ENCODE assay signal across 8 mouse cellular contexts in the genomic region with DNA sequence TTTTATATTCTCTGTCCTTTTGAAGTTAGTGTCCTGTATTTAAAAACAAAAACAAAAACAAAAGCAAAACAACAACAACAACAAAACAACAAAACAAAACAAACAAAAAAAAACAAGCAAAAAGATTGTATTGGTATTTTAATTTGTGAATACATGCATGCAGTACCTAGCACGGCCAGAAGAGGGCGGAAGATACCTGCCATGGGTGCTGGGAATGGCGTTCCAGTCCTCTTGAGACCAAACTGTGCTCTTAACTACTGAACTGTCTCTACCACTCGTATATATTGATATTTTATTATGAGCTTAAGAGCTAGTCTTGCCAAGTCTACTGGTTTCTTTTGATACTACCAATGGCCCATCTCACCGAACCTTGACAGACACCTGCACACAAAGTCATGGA. TPM values are rescaled to one million over a fixed set of nuclear protein-coding genes. Genes with fewer than 3 reads are reported as not detected.
DNase-seq lines count a peak whose midpoint lies in the region; ATAC-seq and TF ChIP-seq lines count a peak whose summit lies in the region.

No protein-coding gene starts in this region.

- H3K36me3 ChIP-seq in hindbrain, embryonic 10.5 days, result no peaks in the 10 kb centered on the region
- no peaks in the 10 kb centered on the region for H3K36me3 ChIP-seq in hindbrain, embryonic 13.5 days
- no peaks in the 10 kb centered on the region for H3K36me3 ChIP-seq in thymus, adult 2 months (ENCODE audit: control insufficient read depth, insufficient read depth, low read length)

- H3K9ac ChIP-seq in hindbrain, embryonic 13.5 days, result no peak overlapping the region

- H3K27ac ChIP-seq in hindbrain, embryonic 10.5 days, result no peak overlapping the region
- H3K27ac ChIP-seq in hindbrain, embryonic 13.5 days, result no peak overlapping the region
- H3K27ac ChIP-seq in thymus, adult 2 months (ENCODE audit: control insufficient read depth, insufficient read depth, low read length), result no peak overlapping the region

- WGBS in hindbrain, embryonic 10.5 days, result 22% methylated on average over 5 of the region's 5 CpGs
- WGBS in hindbrain, embryonic 13.5 days, result 25% methylated on average over 5 of the region's 5 CpGs
- WGBS in thymus, adult 2 months, result 24% methylated on average over 5 of the region's 5 CpGs

- no peak for ATAC-seq in hindbrain, embryonic 13.5 days (ENCODE audit: low FRiP score)

- no peaks in the 10 kb centered on the region for H3K9me3 ChIP-seq in hindbrain, embryonic 10.5 days
- H3K9me3 ChIP-seq in hindbrain, embryonic 13.5 days, result no peaks in the 10 kb centered on the region

- no peak overlapping the region for H3K4me2 ChIP-seq in hindbrain, embryonic 13.5 days

- no peak for TF ChIP-seq POLR2A in thymus, adult 2 months (IDR thresholded peaks at IDR 0.05; ENCODE audit: control insufficient read depth, extremely low read depth, insufficient read depth, low read length, poor library complexity)

- H3K27me3 ChIP-seq in hindbrain, embryonic 10.5 days (ENCODE audit: insufficient read depth, poor library complexity, severe bottlenecking), result no peaks in the 10 kb centered on the region
- no peaks in the 10 kb centered on the region for H3K27me3 ChIP-seq in hindbrain, embryonic 13.5 days
- H3K27me3 ChIP-seq in thymus, adult 2 months (ENCODE audit: control insufficient read depth, insufficient read depth, low read length), result no peaks in the 10 kb centered on the region

- H3K4me3 ChIP-seq in hindbrain, embryonic 10.5 days, result no peak overlapping the region
- H3K4me3 ChIP-seq in hindbrain, embryonic 13.5 days, result no peak overlapping the region
- H3K4me3 ChIP-seq in thymus, adult 2 months (ENCODE audit: control insufficient read depth, insufficient read depth, low read length), result no peak overlapping the region

- no peak for TF ChIP-seq CTCF in thymus, adult 2 months (IDR thresholded peaks at IDR 0.05; ENCODE audit: borderline replicate concordance, control insufficient read depth, extremely low read depth, insufficient read depth, low read length, poor library complexity)

- no peaks in the 10 kb centered on the region for H3K4me1 ChIP-seq in hindbrain, embryonic 10.5 days (replicated peaks)
- H3K4me1 ChIP-seq in hindbrain, embryonic 13.5 days (replicated peaks), result 0 out of 2 replicates have a peak, but pooled peaks cover 2% of the 10 kb centered on the region
- no peaks in the 10 kb centered on the region for H3K4me1 ChIP-seq in thymus, adult 2 months (replicated peaks; ENCODE audit: control insufficient read depth, insufficient read depth, low read length)

- DNase-seq in hindbrain, embryonic 10.5 days (ENCODE audit: low spot score), result peak; percentile 53
- peak; percentile 30 for DNase-seq in thymus, postnatal 25 days
- no peak for DNase-seq in thymus, adult 2 months
- DNase-seq in embryo, embryonic 10 days (ENCODE audit: low spot score), result peak; percentile 70
- DNase-seq in mesoderm, embryonic 11.5 days (ENCODE audit: low read depth, low spot score), result peak; percentile 54
- DNase-seq in left cerebral cortex, postnatal 36 days (ENCODE audit: low spot score in 2 of 2), result no peak
- no peak for DNase-seq in right cerebral cortex, postnatal 14 days

- intact Hi-C loops in left cerebral cortex, postnatal 36 days (cut with DNase I), result loop anchor here (2.0 to 5.0 kb wide), 2 partner anchors 59 to 102 kb away; a partner anchor contains a TSS

RNA-seq across cellular contexts. Expression of a gene that starts 18.6 kb away (rescaled TPM):
- 4.8 TPM in 2 replicates for polyA plus RNA-seq in hindbrain, embryonic 10.5 days (2016; fragmentation: Nextera tagmentation; extraction: Ambion mirVana)
- polyA plus RNA-seq in hindbrain, embryonic 13.5 days (2015; fragmentation: Nextera tagmentation; extraction: Ambion mirVana), result 6.2 and 6.6 TPM in 2 replicates
- polyA plus RNA-seq in thymus, adult 2 months (2012; rRNA removed), result 22.2 and 32.2 TPM in 2 replicates
- 10 to 100 TPM; 40.2 to 43.4 TPM for total RNA-seq in left cerebral cortex, postnatal 36 days (2021)

RNA-seq across cellular contexts. Expression of a gene that starts 19.5 kb away (rescaled TPM):
- 98.7 and 141 TPM in 2 replicates for polyA plus RNA-seq in hindbrain, embryonic 10.5 days (2016; fragmentation: Nextera tagmentation; extraction: Ambion mirVana)
- 75.2 and 77.6 TPM in 2 replicates for polyA plus RNA-seq in hindbrain, embryonic 13.5 days (2015; fragmentation: Nextera tagmentation; extraction: Ambion mirVana)
- polyA plus RNA-seq in thymus, adult 2 months (2012; rRNA removed), result 74.1 and 86.5 TPM in 2 replicates
- 10 to 100 TPM; 75.5 to 77.9 TPM for total RNA-seq in left cerebral cortex, postnatal 36 days (2021)

RNA-seq across cellular contexts. Expression of a gene that starts 58.2 kb away (rescaled TPM):
- 24.3 and 28.9 TPM in 2 replicates for polyA plus RNA-seq in hindbrain, embryonic 10.5 days (2016; fragmentation: Nextera tagmentation; extraction: Ambion mirVana)
- polyA plus RNA-seq in hindbrain, embryonic 13.5 days (2015; fragmentation: Nextera tagmentation; extraction: Ambion mirVana), result 24.5 and 27.8 TPM in 2 replicates
- 6.2 and 6.7 TPM in 2 replicates for polyA plus RNA-seq in thymus, adult 2 months (2012; rRNA removed)
- 10 to 100 TPM in 1 of 2 experiments, 1 to 10 TPM in 1; 8.8 to 12.5 TPM for total RNA-seq in left cerebral cortex, postnatal 36 days (2021)

Comparison
In these comparisons a context has a peak if more than half of its experiments do, and no peak if none do; other contexts are left out.
1. DNase-seq: peak in hindbrain, embryonic 10.5 days (single experiment), thymus, postnatal 25 days (single experiment), embryo, embryonic 10 days (single experiment) and mesoderm, embryonic 11.5 days (single experiment); none in thymus, adult 2 months (single experiment), left cerebral cortex, postnatal 36 days (0 of 2) and right cerebral cortex, postnatal 14 days (single experiment).